Mouse (Mus musculus): ENCODE data around the gene Pxmp4.

- TF ChIP-seq CTCF (IDR thresholded peaks at IDR 0.05; ENCODE audit: control insufficient read depth, insufficient read depth, insufficient replicate concordance, low read depth, low read length) (no peak), POLR2A (IDR thresholded peaks at IDR 0.05; ENCODE audit: control insufficient read depth, low read depth, low read length) (no peak)
Measured at GRCm38 (mm10) chr2:154563612-154564170, 39.8 kb downstream of the Pxmp4 start.
